Mouse (Mus musculus) embryonic facial prominence, embryonic 14.5 days (tissue): ENCODE results near the gene Hdgfl3. TPM values are rescaled to one million over a fixed set of nuclear protein-coding genes. Genes with fewer than 3 reads are reported as not detected.

Source experiments
- ATAC-seq: fragments of 200-750 bp; cut with Nextera tagmentation; 2 replicates; pipeline ENCODE4 v1.8.0; 2017; ENCODE audit warnings: low read depth, moderate number of reproducible peaks, moderate TSS enrichment
- DNase-seq: peaks from one replicate; pipeline ENCODE4 v3.0.0-alpha.2; 2015; ENCODE audit warnings: low spot score
- H3K27ac ChIP-seq: fragments of 300-500 bp; sonication (generic); replicated peaks from 2 replicates; pipeline ENCODE4 v1.5.1; 2014; ENCODE audit warnings: low read depth, mild to moderate bottlenecking, low read length, moderate library complexity
- H3K27me3 ChIP-seq: fragments of 300-500 bp; sonication (generic); replicated peaks from 2 replicates; pipeline ENCODE4 v1.6.1; 2014; ENCODE audit warnings: low read length; ENCODE audit not compliant: control insufficient read depth, insufficient read depth
- H3K36me3 ChIP-seq: fragments of 300-500 bp; sonication (generic); 2 replicates; pipeline ENCODE4 v1.6.1; 2014; ENCODE audit warnings: low read length, mixed read lengths; ENCODE audit not compliant: control insufficient read depth, insufficient read depth
- H3K4me1 ChIP-seq: fragments of 300-500 bp; sonication (generic); 2 replicates; pipeline ENCODE4 v1.6.1; 2014; ENCODE audit warnings: antibody characterized with exemption, low read length; ENCODE audit not compliant: control insufficient read depth, insufficient read depth
- H3K4me2 ChIP-seq: fragments of 300-500 bp; sonication (generic); 2 replicates; pipeline ENCODE4 v1.6.1; 2014; ENCODE audit warnings: low read depth, mild to moderate bottlenecking, low read length, moderate library complexity, mixed read lengths
- H3K4me3 ChIP-seq: fragments of 300-500 bp; sonication (generic); 2 replicates; pipeline ENCODE4 v1.5.1; 2014; ENCODE audit warnings: low read depth, mild to moderate bottlenecking, low read length
- H3K9ac ChIP-seq: fragments of 300-500 bp; sonication (generic); 2 replicates; pipeline ENCODE4 v1.6.1; 2014; ENCODE audit warnings: low read depth, mild to moderate bottlenecking, low read length, moderate library complexity, mixed read lengths
- H3K9me3 ChIP-seq: fragments of 300-500 bp; sonication (generic); 2 replicates; pipeline ENCODE4 v1.6.1; 2016; ENCODE audit warnings: low read length; ENCODE audit not compliant: control insufficient read depth
- WGBS: fragments of 180-500 bp; shearing (Covaris S2); extraction: QIAGEN DNeasy Blood & Tissue Kit; methylation state at CpG from one replicate; pipeline ENCODE4 v1.1.7; 2014; 5-methylcytosine and 5-hydroxymethylcytosine counted together
- polyA plus RNA-seq: library from polyadenylated mRNA; unstranded; fragments of >200 nt; fragmentation: Nextera tagmentation; extraction: Ambion mirVana; gene quantifications from 2 replicates; pipeline ENCODE4 v1.2.1, GENCODE M21; 2014

Hdgfl3 gene
- polyA plus RNA-seq, 1 experiment from 2014 or later, result 17.0 TPM

- no peak overlapping the region for H3K27ac ChIP-seq
- H3K4me3 ChIP-seq, result no peak overlapping the region
- 86% methylated on average over 4 of the region's 4 CpGs for WGBS
- 0 out of 2 replicates have a peak, but pooled peaks cover 12% of the 10 kb centered on the region for H3K36me3 ChIP-seq
- no peaks in the 10 kb centered on the region for H3K4me1 ChIP-seq
- H3K9ac ChIP-seq, result no peak overlapping the region
- H3K9me3 ChIP-seq, result no peaks in the 10 kb centered on the region
- DNase-seq, result no peak
- ATAC-seq, result no peak
- H3K27me3 ChIP-seq, result no peaks in the 10 kb centered on the region
- no peak overlapping the region for H3K4me2 ChIP-seq
Measured at GRCm38 (mm10) chr7:81880797-81881196, 53.5 kb downstream of the Hdgfl3 start.

GRCm38 (mm10) chr7:81880286-81880685 is 54.0 kb downstream of the Hdgfl3 start:
- WGBS, result 79% methylated on average over 5 of the region's 5 CpGs
- Histone ChIP-seq H3K4me3 (no peak overlapping the region), H3K27me3 (no peaks in the 10 kb centered on the region), H3K4me1 (no peaks in the 10 kb centered on the region), H3K4me2 (no peak overlapping the region), H3K9ac (no peak overlapping the region), H3K27ac (no peak overlapping the region), H3K9me3 (no peaks in the 10 kb centered on the region), H3K36me3 (0 out of 2 replicates have a peak, but pooled peaks cover 8% of the 10 kb centered on the region)
- ATAC-seq (no peak), DNase-seq (no peak)

- Histone ChIP-seq H3K4me1 (no peaks in the 10 kb centered on the region), H3K27ac (no peak overlapping the region), H3K9me3 (no peaks in the 10 kb centered on the region), H3K4me2 (no peak overlapping the region), H3K4me3 (no peak overlapping the region), H3K9ac (no peak overlapping the region), H3K36me3 (0 out of 2 replicates have a peak, but pooled peaks cover 3% of the 10 kb centered on the region), H3K27me3 (no peaks in the 10 kb centered on the region)
- WGBS, result 85% methylated on average over 9 of the region's 9 CpGs
- ATAC-seq (no peak), DNase-seq (no peak)
Measured at GRCm38 (mm10) chr7:81875372-81875771, 58.9 kb downstream of the Hdgfl3 start.

DNA sequence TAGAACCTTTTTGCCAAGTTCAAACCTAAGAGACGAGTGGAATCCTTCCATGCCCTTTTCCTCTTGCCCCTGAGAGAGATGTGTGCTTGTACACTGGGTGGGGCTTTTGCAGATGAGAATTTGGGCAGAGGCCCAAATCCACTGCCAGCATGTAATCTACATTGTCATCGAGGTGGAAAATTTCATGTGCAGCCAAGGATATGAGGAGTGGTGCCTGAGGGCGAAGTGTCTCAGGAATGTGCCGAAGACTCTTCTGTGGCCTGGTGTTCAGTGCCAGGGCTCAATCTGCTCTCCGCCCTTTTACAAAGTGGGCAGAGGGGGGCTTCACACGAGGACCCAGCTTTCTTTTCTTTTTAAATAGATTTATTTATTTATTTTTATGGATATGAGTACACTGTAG is 59.6 kb downstream of the Hdgfl3 start:
- H3K9me3 ChIP-seq, result no peaks in the 10 kb centered on the region
- H3K4me1 ChIP-seq, result no peaks in the 10 kb centered on the region
- H3K36me3 ChIP-seq, result 0 out of 2 replicates have a peak, but pooled peaks cover 3% of the 10 kb centered on the region
- no peak overlapping the region for H3K9ac ChIP-seq
- DNase-seq (peak; percentile 78), ATAC-seq (no peak)
- no peaks in the 10 kb centered on the region for H3K27me3 ChIP-seq
- no peak overlapping the region for H3K4me2 ChIP-seq
- no peak overlapping the region for H3K4me3 ChIP-seq
- no peak overlapping the region for H3K27ac ChIP-seq
- 48% methylated on average over 6 of the region's 6 CpGs for WGBS

DNA sequence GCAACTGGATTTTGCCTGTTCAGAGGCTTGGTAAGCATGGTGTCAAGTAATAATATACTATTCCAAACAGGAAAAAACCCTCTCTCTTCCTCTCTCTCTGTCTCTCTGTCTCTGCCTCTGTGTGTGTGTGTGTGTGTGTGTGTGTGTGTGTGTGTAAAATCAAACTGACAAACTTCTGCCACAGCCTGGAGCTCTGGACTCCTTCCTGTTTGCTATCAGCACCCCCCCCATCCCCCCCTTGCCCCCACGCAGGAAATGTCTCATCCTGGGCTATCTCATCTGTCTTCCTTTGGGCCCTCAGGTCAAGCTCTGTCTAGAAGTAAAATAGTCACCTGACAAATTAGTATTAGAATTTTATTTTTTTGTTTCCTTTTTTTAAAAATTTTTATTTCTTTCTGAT is 60.5 kb downstream of the Hdgfl3 start:
- H3K4me1 ChIP-seq, result no peaks in the 10 kb centered on the region
- WGBS, result 38% methylated on average over 1 of the region's 1 CpGs
- DNase-seq (no peak), ATAC-seq (no peak)
- H3K9me3 ChIP-seq, result no peaks in the 10 kb centered on the region
- H3K4me2 ChIP-seq, result no peak overlapping the region
- no peak overlapping the region for H3K9ac ChIP-seq
- no peaks in the 10 kb centered on the region for H3K27me3 ChIP-seq
- no peak overlapping the region for H3K27ac ChIP-seq
- H3K36me3 ChIP-seq, result 0 out of 2 replicates have a peak, but pooled peaks cover 3% of the 10 kb centered on the region
- H3K4me3 ChIP-seq, result no peak overlapping the region

DNA sequence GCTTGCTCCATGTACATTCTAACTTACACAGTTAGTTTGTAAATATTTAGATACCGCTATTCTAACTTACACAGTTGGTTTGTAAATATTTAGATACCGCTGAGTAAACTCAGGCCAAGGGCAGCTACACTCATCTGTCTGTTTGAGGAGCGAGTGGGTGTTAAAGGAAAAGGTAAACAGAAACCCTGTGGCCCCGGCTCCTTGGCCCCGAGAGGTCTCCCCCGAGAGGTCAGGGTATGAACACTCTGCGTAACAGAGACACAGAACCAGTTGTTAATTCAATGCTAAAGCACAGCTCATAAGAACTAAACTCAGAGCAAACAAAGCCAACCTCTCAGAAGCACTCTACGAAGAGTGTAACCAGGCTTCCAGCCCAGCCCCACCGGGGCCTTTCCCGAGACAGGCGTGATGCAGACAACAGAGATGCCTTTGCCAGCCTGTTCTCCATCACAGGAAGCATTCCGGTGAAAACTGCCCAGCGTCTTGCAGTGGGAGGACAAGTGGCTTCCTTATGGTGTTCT is 61.7 kb downstream of the Hdgfl3 start:
- Histone ChIP-seq H3K9me3 (no peaks in the 10 kb centered on the region), H3K27ac (no peak overlapping the region), H3K9ac (no peak overlapping the region), H3K4me2 (no peak overlapping the region), H3K36me3 (no peaks in the 10 kb centered on the region), H3K4me3 (no peak overlapping the region), H3K27me3 (no peaks in the 10 kb centered on the region), H3K4me1 (no peaks in the 10 kb centered on the region)
- DNase-seq (no peak), ATAC-seq (no peak)
- WGBS, result 56% methylated on average over 13 of the region's 13 CpGs

- DNase-seq, result peak; percentile 81
- no peak overlapping the region for H3K27ac ChIP-seq
- 25% methylated on average over 6 of the region's 6 CpGs for WGBS
- no peaks in the 10 kb centered on the region for H3K27me3 ChIP-seq
- no peaks in the 10 kb centered on the region for H3K9me3 ChIP-seq
- no peaks in the 10 kb centered on the region for H3K4me1 ChIP-seq
- no peak overlapping the region for H3K9ac ChIP-seq
- ATAC-seq, result peak; percentile 88
- no peak overlapping the region for H3K4me3 ChIP-seq
- H3K4me2 ChIP-seq, result no peak overlapping the region
- H3K36me3 ChIP-seq, result no peaks in the 10 kb centered on the region
Measured at GRCm38 (mm10) chr7:81868158-81868557, 66.1 kb downstream of the Hdgfl3 start.

- Histone ChIP-seq H3K4me3 (no peak overlapping the region), H3K27ac (no peak overlapping the region), H3K9ac (no peak overlapping the region), H3K27me3 (no peaks in the 10 kb centered on the region), H3K36me3 (no peaks in the 10 kb centered on the region), H3K9me3 (no peaks in the 10 kb centered on the region), H3K4me1 (no peaks in the 10 kb centered on the region), H3K4me2 (no peak overlapping the region)
- no peak for ATAC-seq
- no peak for DNase-seq
- WGBS, result 86% methylated on average over 9 of the region's 9 CpGs
Measured at GRCm38 (mm10) chr7:81867231-81867930, 66.9 kb downstream of the Hdgfl3 start.

DNA sequence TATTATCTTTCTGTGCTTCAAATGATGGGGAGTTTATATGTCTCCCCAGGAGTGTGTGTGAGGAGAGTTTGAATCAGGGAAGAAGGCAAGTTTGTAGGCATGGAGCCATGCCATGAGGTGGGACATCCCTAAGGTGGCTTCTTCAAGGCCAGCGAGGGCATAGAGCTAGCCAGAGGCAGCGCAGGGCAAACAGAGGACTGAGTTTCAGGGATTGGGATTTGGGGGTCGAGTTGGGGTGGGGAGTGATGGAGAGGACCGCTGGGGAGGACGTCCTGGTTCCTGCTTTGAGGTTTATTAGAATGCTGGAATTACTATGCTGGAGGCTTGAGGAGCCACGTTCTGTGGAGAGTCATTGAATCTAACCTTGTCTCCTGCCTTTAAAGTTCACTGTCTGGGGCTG is 68.3 kb downstream of the Hdgfl3 start:
- ATAC-seq (no peak), DNase-seq (no peak)
- Histone ChIP-seq H3K9me3 (no peaks in the 10 kb centered on the region), H3K4me2 (no peak overlapping the region), H3K4me1 (no peaks in the 10 kb centered on the region), H3K4me3 (no peak overlapping the region), H3K9ac (no peak overlapping the region), H3K27ac (no peak overlapping the region), H3K36me3 (no peaks in the 10 kb centered on the region), H3K27me3 (no peaks in the 10 kb centered on the region)
- 93% methylated on average over 6 of the region's 6 CpGs for WGBS
